Mouse (Mus musculus) MEL (cell line): ENCODE results near the gene Kif20b. TPM values are rescaled to one million over a fixed set of nuclear protein-coding genes. Genes with fewer than 3 reads are reported as not detected.

Experiments used
- DNase-seq: peaks from one replicate; pipeline ENCODE4 v3.0.0; 2011; ENCODE audit warnings: low read depth, low spot score
- H3K27ac ChIP-seq: 2 replicates; pipeline ENCODE4 v1.5.1; 2012; ENCODE audit warnings: low read depth, mild to moderate bottlenecking, control low read depth, low read length, moderate library complexity; ENCODE audit not compliant: control insufficient read depth
- H3K27me3 ChIP-seq, 2 experiments: fragments of 150-350 bp in 1 of 2; sonication (generic) in 1 of 2; 2 replicates each; pipeline ENCODE4 v1.6.1; 2012; ENCODE audit warnings: low read length in 2 of 2, mild to moderate bottlenecking in 2 of 2, improper control_type of control experiment in 1 of 2, moderate library complexity in 1 of 2; ENCODE audit not compliant: insufficient read depth in 2 of 2, control insufficient read depth in 1 of 2
- H3K36me3 ChIP-seq, 2 experiments: 2 replicates each; pipeline ENCODE4 v1.6.1; 2012 to 2014; ENCODE audit warnings: low read length in 2 of 2, improper control_type of control experiment in 1 of 2, inconsistent platforms in 1 of 2, mild to moderate bottlenecking in 1 of 2; ENCODE audit not compliant: insufficient read depth in 2 of 2, control insufficient read depth in 1 of 2
- H3K4me1 ChIP-seq, 2 experiments: fragments of 150-350 bp in 1 of 2; sonication (generic) in 1 of 2; 2 replicates each; pipeline ENCODE4 v1.6.1; 2012; ENCODE audit warnings: low read length in 2 of 2, improper control_type of control experiment in 1 of 2, mild to moderate bottlenecking in 1 of 2; ENCODE audit not compliant: insufficient read depth in 2 of 2, control insufficient read depth in 1 of 2
- H3K4me3 ChIP-seq, 2 experiments: fragments of 150-350 bp in 1 of 2; sonication (generic) in 1 of 2; 2 replicates each; pipeline ENCODE4 v1.5.1; 2012; ENCODE audit warnings: low read depth in 2 of 2, low read length in 2 of 2, mild to moderate bottlenecking in 2 of 2, moderate library complexity in 2 of 2, control low read depth in 1 of 2, improper control_type of control experiment in 1 of 2; ENCODE audit not compliant: control insufficient read depth in 1 of 2, insufficient read depth in 1 of 2
- H3K79me2 ChIP-seq: 2 replicates; pipeline ENCODE4 v1.6.1; 2012; ENCODE audit warnings: mild to moderate bottlenecking, low read length, moderate library complexity; ENCODE audit not compliant: control insufficient read depth, poor library complexity, insufficient read depth
- H3K9ac ChIP-seq: 2 replicates; pipeline ENCODE4 v1.6.1; 2012; ENCODE audit warnings: low read depth, mild to moderate bottlenecking, control low read depth, low read length, moderate library complexity; ENCODE audit not compliant: control insufficient read depth, poor library complexity, severe bottlenecking
- H3K9me3 ChIP-seq: fragments of 150-350 bp; sonication (generic); replicated peaks from 2 replicates; pipeline ENCODE4 v1.6.1; 2012; ENCODE audit warnings: mild to moderate bottlenecking, low read length, improper control_type of control experiment, moderate library complexity; ENCODE audit not compliant: insufficient read depth
- CHD1 ChIP-seq: IDR thresholded peaks from 2 replicates; pipeline ENCODE4 v1.6.1; 2012; ENCODE audit warnings: low read depth, mild to moderate bottlenecking, inconsistent platforms, low read length, improper control_type of control experiment
- CTCF ChIP-seq, 3 experiments: IDR thresholded peaks in 2 of 3; conservative IDR thresholded peaks in 1 of 3; 2 replicates each; pipeline ENCODE4 v1.5.1; 2011 to 2012; ENCODE audit warnings: low read length in 3 of 3, low read depth in 2 of 3, mild to moderate bottlenecking in 2 of 3, improper control_type of control experiment in 1 of 3, inconsistent platforms in 1 of 3, mixed read lengths in 1 of 3, moderate library complexity in 1 of 3; ENCODE audit not compliant: control insufficient read depth in 1 of 3, insufficient read depth in 1 of 3, poor library complexity in 1 of 3, severe bottlenecking in 1 of 3
- ELF1 ChIP-seq: IDR thresholded peaks from 2 replicates; pipeline ENCODE4 v1.6.1; 2014; ENCODE audit warnings: low read depth, mild to moderate bottlenecking, inconsistent platforms, low read length, improper control_type of control experiment, moderate library complexity
- EP300 ChIP-seq, 2 experiments: IDR thresholded peaks; 2 replicates each; pipeline ENCODE4 v1.6.1; 2011; ENCODE audit warnings: improper control_type of control experiment in 2 of 2, low read length in 2 of 2, low read depth in 1 of 2, mild to moderate bottlenecking in 1 of 2
- ETS1 ChIP-seq: IDR thresholded peaks from 2 replicates; pipeline ENCODE4 v1.6.1; 2012; ENCODE audit warnings: low read depth, mild to moderate bottlenecking, inconsistent platforms, low read length, improper control_type of control experiment, moderate library complexity
- GATA1 ChIP-seq: IDR thresholded peaks from 2 replicates; pipeline ENCODE4 v1.6.1; 2011; ENCODE audit warnings: low read depth, low read length, improper control_type of control experiment
- MAFK ChIP-seq: IDR thresholded peaks from 2 replicates; pipeline ENCODE4 v1.6.1; 2011; ENCODE audit warnings: low read depth, mild to moderate bottlenecking, low read length, improper control_type of control experiment, borderline replicate concordance
- MAX ChIP-seq: IDR thresholded peaks from 2 replicates; pipeline ENCODE4 v1.6.1; 2011; ENCODE audit warnings: low read length, improper control_type of control experiment
- MAZ ChIP-seq: IDR thresholded peaks from 2 replicates; pipeline ENCODE4 v1.6.1; 2012; ENCODE audit warnings: low read depth, mild to moderate bottlenecking, inconsistent platforms, low read length, improper control_type of control experiment
- MEF2A ChIP-seq: IDR thresholded peaks from 2 replicates; pipeline ENCODE4 v1.6.1; 2014; ENCODE audit warnings: low read depth, mild to moderate bottlenecking, inconsistent platforms, low read length, improper control_type of control experiment; ENCODE audit not compliant: poor library complexity, insufficient replicate concordance, severe bottlenecking; ENCODE audit errors: extremely low read depth
- MYB ChIP-seq: IDR thresholded peaks from 2 replicates; pipeline ENCODE4 v1.6.1; 2011; ENCODE audit warnings: mild to moderate bottlenecking, low read depth, low read length, improper control_type of control experiment
- MYC ChIP-seq: IDR thresholded peaks from 2 replicates; pipeline ENCODE4 v1.6.1; 2011; ENCODE audit warnings: low read depth, mild to moderate bottlenecking, low read length, improper control_type of control experiment, moderate library complexity
- NRF1 ChIP-seq: IDR thresholded peaks from 2 replicates; pipeline ENCODE4 v1.6.1; 2014; ENCODE audit warnings: low read depth, mild to moderate bottlenecking, inconsistent platforms, low read length, improper control_type of control experiment, moderate library complexity; ENCODE audit not compliant: poor library complexity, insufficient read depth, severe bottlenecking
- POLR2A ChIP-seq, 2 experiments: IDR thresholded peaks; 2 replicates each; pipeline ENCODE4 v1.6.1; 2011 to 2012; ENCODE audit warnings: low read length in 2 of 2, mild to moderate bottlenecking in 2 of 2, control low read depth in 1 of 2, improper control_type of control experiment in 1 of 2, low read depth in 1 of 2, moderate library complexity in 1 of 2; ENCODE audit not compliant: control insufficient read depth in 1 of 2, insufficient read depth in 1 of 2, poor library complexity in 1 of 2
- POLR2AphosphoS5 ChIP-seq: IDR thresholded peaks from 2 replicates; pipeline ENCODE4 v1.6.1; 2012; ENCODE audit warnings: low read depth, borderline replicate concordance, mild to moderate bottlenecking, inconsistent platforms, low read length, moderate library complexity, mixed read lengths
- RAD21 ChIP-seq: IDR thresholded peaks from 2 replicates; pipeline ENCODE4 v1.6.1; 2011; ENCODE audit warnings: mild to moderate bottlenecking, low read depth, low read length, improper control_type of control experiment
- RCOR1 ChIP-seq: IDR thresholded peaks from 2 replicates; pipeline ENCODE4 v1.6.1; 2012; ENCODE audit warnings: low read depth, mild to moderate bottlenecking, inconsistent platforms, low read length, improper control_type of control experiment
- SIN3A ChIP-seq: IDR thresholded peaks from 2 replicates; pipeline ENCODE4 v1.6.1; 2012; ENCODE audit warnings: low read length, improper control_type of control experiment, inconsistent platforms
- TAL1 ChIP-seq: IDR thresholded peaks from 2 replicates; pipeline ENCODE4 v1.6.1; 2012; ENCODE audit warnings: mild to moderate bottlenecking, inconsistent platforms, low read length, moderate library complexity, mixed read lengths
- TCF12 ChIP-seq: IDR thresholded peaks from 2 replicates; pipeline ENCODE4 v1.6.1; 2014; ENCODE audit warnings: low read depth, mild to moderate bottlenecking, inconsistent platforms, low read length, improper control_type of control experiment, moderate library complexity
- USF1 ChIP-seq: IDR thresholded peaks from 2 replicates; pipeline ENCODE4 v1.6.1; 2014; ENCODE audit warnings: low read depth, mild to moderate bottlenecking, inconsistent platforms, low read length, improper control_type of control experiment, moderate library complexity
- USF2 ChIP-seq, 2 experiments: IDR thresholded peaks; 2 replicates each; pipeline ENCODE4 v1.6.1; 2011 to 2012; ENCODE audit warnings: improper control_type of control experiment in 2 of 2, low read length in 2 of 2, borderline replicate concordance in 1 of 2, inconsistent platforms in 1 of 2, low read depth in 1 of 2, mild to moderate bottlenecking in 1 of 2; ENCODE audit not compliant: insufficient read depth in 1 of 2
- ZKSCAN1 ChIP-seq: IDR thresholded peaks from 2 replicates; pipeline ENCODE4 v1.6.1; 2012; ENCODE audit warnings: low read depth, mild to moderate bottlenecking, inconsistent platforms, low read length, improper control_type of control experiment, moderate library complexity
- ZNF384 ChIP-seq: IDR thresholded peaks from 2 replicates; pipeline ENCODE4 v1.6.1; 2012; ENCODE audit warnings: low read depth, mild to moderate bottlenecking, inconsistent platforms, low read length, improper control_type of control experiment
- polyA plus RNA-seq, 2 experiments: library from polyadenylated mRNA; stranded (reverse) in 1 of 2; unstranded in 1 of 2; fragments of >175 nt in 1 of 2; fragments of >200 nt in 1 of 2; gene quantifications; 2 replicates each; pipeline versions ENCODE4 v1.2.1 to v1.2.4; 2012; ENCODE audit warnings: low replicate concordance in 2 of 2, low read depth in 1 of 2; ENCODE audit not compliant: insufficient read length in 2 of 2, insufficient read depth in 1 of 2, missing spikeins in 1 of 2
- total RNA-seq: library from RNA; depleted of rRNA; stranded (reverse); fragments of 300-350 nt; gene quantifications from 2 replicates; pipeline ENCODE4 v1.2.3, GENCODE M21; 2012

Gene Kif20b
- total and polyA plus RNA-seq, 3 experiments = 40.0 to 55.5 (median 41.6) TPM

DNA sequence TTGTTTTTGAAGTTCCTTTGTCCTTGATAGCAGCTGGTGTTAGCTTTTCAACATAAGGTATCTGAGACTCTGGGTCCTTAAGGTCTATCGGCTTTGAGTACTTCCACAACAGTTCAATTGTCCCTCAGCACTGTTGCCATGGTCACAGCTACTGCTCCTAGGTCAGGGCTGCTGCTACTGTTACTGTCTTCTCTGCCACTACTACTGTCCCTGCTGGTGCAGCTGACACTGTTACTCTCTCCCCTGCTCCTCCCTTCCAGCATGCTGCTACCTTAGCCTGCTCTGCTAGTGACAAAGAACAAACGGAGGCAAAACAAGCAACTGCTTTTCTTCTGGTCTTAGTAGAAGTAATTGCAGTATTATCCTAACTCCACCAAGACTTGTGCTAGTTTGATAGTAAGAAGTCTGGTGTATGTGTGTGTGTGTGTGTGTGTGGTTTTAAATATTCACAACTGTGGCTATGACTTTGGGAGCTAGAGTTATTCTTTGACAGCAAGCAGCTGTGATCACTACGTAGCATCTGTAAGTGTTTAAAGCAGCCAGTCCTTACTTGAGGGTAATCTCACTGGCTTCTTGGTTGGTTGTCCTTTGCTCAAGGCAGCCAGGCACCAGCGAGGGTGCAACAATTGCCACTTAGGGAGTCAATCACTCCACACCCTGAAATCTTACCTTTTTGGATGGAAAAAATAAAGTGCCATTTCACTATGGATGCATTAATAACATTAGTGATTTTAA lies 95.5 kb downstream of the Kif20b start:
- Histone ChIP-seq H3K36me3 (no peaks in the 10 kb centered on the region), H3K9ac (no peak overlapping the region), H3K9me3 (no peaks in the 10 kb centered on the region), H3K27me3 (peaks cover 2 to 10% of the 10 kb centered on the region in 2 experiments), H3K79me2 (no peaks in the 10 kb centered on the region), H3K27ac (no peak overlapping the region), H3K4me3 (no peak overlapping the region), H3K4me1 (no peaks in the 10 kb centered on the region)
- no peak for TF ChIP-seq CHD1
- no peak for TF ChIP-seq MEF2A
- TF ChIP-seq USF2 (IDR thresholded peaks at IDR 0.05; ENCODE audit: borderline replicate concordance in 1 of 2, insufficient read depth in 1 of 2, low read depth in 1 of 2, low read length in 2 of 2) = no peak
- TF ChIP-seq RAD21 = no peak
- no peak for TF ChIP-seq SIN3A
- TF ChIP-seq MYC = no peak
- no peak for TF ChIP-seq TCF12
- no peak for TF ChIP-seq NRF1
- no peak for TF ChIP-seq MAFK
- no peak for TF ChIP-seq ELF1
- no peak for DNase-seq

DNA sequence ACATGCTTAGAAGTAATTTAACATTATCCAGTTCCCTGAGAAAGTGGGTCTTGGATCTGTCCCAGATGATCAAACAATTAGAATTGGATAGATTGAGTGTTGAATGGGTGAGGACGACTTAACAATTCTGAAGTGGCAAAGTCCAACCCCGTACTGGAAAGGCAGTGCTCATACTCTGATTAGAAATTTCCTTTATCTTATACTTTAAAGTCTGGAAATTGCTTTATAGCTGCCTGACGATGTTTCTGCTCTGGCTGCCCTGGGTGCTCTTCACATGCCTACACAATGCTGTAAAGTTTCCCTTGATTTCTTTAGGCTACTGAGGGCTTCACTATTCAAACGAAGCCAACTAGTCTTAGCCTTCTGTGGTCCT lies 96.0 kb downstream of the Kif20b start:
- no peak for DNase-seq
- H3K9me3 ChIP-seq = no peaks in the 10 kb centered on the region
- no peaks in the 10 kb centered on the region for H3K36me3 ChIP-seq
- H3K9ac ChIP-seq = no peak overlapping the region
- no peaks in the 10 kb centered on the region for H3K79me2 ChIP-seq
- H3K4me3 ChIP-seq = no peak overlapping the region
- H3K4me1 ChIP-seq = no peaks in the 10 kb centered on the region
- peaks cover 2 to 10% of the 10 kb centered on the region in 2 experiments for H3K27me3 ChIP-seq
- TF ChIP-seq POLR2AphosphoS5 (no peak), MEF2A (no peak), ETS1 (no peak), TAL1 (no peak), ZNF384 (no peak), MAZ (no peak), RCOR1 (no peak), MYB (no peak), TCF12 (no peak), CTCF (IDR thresholded peaks at IDR 0.05 in 2 of 3, conservative IDR thresholded peaks at IDR 0.05 in 1 of 3; ENCODE audit: control insufficient read depth in 1 of 3, insufficient read depth in 1 of 3, low read depth in 2 of 3, low read length in 3 of 3, poor library complexity in 1 of 3, severe bottlenecking in 1 of 3) (no peak), EP300 (IDR thresholded peaks at IDR 0.05; ENCODE audit: low read depth in 1 of 2, low read length in 2 of 2) (no peak), GATA1 (no peak), MAX (no peak), RAD21 (no peak), ZKSCAN1 (no peak), USF1 (no peak), POLR2A (IDR thresholded peaks at IDR 0.05; ENCODE audit: control insufficient read depth in 1 of 2, insufficient read depth in 1 of 2, low read depth in 1 of 2, low read length in 2 of 2, poor library complexity in 1 of 2) (no peak)
- TF ChIP-seq, all 39 proteins: peak for 0
- no peak overlapping the region for H3K27ac ChIP-seq
